Mouse (Mus musculus) hindbrain, embryonic 11.5 days (tissue): ENCODE results near the gene AC161166.1. TPM values are rescaled to one million over a fixed set of nuclear protein-coding genes. Genes with fewer than 3 reads are reported as not detected.

Experiments used
- ATAC-seq: fragments of 200-750 bp; cut with Nextera tagmentation; 2 replicates; pipeline ENCODE4 v1.8.0; 2017; ENCODE audit warnings: mild to moderate bottlenecking, moderate TSS enrichment, moderate library complexity; ENCODE audit not compliant: low FRiP score
- DNase-seq: peaks from one replicate; pipeline ENCODE4 v3.0.0-alpha.2; 2015; ENCODE audit warnings: low spot score
- H3K27ac ChIP-seq: fragments of 300-500 bp; sonication (generic); 2 replicates; pipeline ENCODE4 v1.5.1; 2014; ENCODE audit warnings: mild to moderate bottlenecking, low read depth, low read length
- H3K27me3 ChIP-seq: fragments of 300-500 bp; sonication (generic); 2 replicates; pipeline ENCODE4 v1.6.1; 2014; ENCODE audit warnings: mild to moderate bottlenecking, low read length, moderate library complexity, mixed read lengths; ENCODE audit not compliant: control insufficient read depth, insufficient read depth
- H3K36me3 ChIP-seq: fragments of 300-500 bp; sonication (generic); 2 replicates; pipeline ENCODE4 v1.6.1; 2014; ENCODE audit warnings: mild to moderate bottlenecking, low read length, moderate library complexity, mixed read lengths; ENCODE audit not compliant: control insufficient read depth, insufficient read depth
- H3K4me1 ChIP-seq: fragments of 300-500 bp; sonication (generic); replicated peaks from 2 replicates; pipeline ENCODE4 v1.6.1; 2014; ENCODE audit warnings: low read length, mixed read lengths; ENCODE audit not compliant: control insufficient read depth, insufficient read depth
- H3K4me2 ChIP-seq: fragments of 300-500 bp; sonication (generic); replicated peaks from 2 replicates; pipeline ENCODE4 v1.6.1; 2014; ENCODE audit warnings: mild to moderate bottlenecking, low read depth, low read length
- H3K4me3 ChIP-seq: fragments of 300-500 bp; sonication (generic); 2 replicates; pipeline ENCODE4 v1.5.1; 2014; ENCODE audit warnings: low read depth, low read length
- H3K9ac ChIP-seq: fragments of 300-500 bp; sonication (generic); 2 replicates; pipeline ENCODE4 v1.6.1; 2014; ENCODE audit warnings: low read depth, low read length
- H3K9me3 ChIP-seq: fragments of 300-500 bp; sonication (generic); 2 replicates; pipeline ENCODE4 v1.6.1; 2016; ENCODE audit warnings: low read length; ENCODE audit not compliant: control insufficient read depth
- WGBS: fragments of 180-500 bp; shearing (Covaris S2); extraction: QIAGEN DNeasy Blood & Tissue Kit; methylation state at CpG from one replicate; pipeline ENCODE4 v1.1.7; 2014; 5-methylcytosine and 5-hydroxymethylcytosine counted together
- polyA plus RNA-seq: library from polyadenylated mRNA; unstranded; fragments of >200 nt; fragmentation: Nextera tagmentation; extraction: Ambion mirVana; gene quantifications from 2 replicates; pipeline ENCODE4 v1.2.1, GENCODE M21; 2014

The AC161166.1 gene
- polyA plus RNA-seq, 1 experiment from 2014 or later: 0.90 TPM

GRCm38 (mm10) chr7:24531211-24531971 is 19.1 kb upstream of the AC161166.1 start:
- Histone ChIP-seq H3K4me1 (peaks cover 6% of the 10 kb centered on the region; the same call in 1 of the 2 replicates), H3K9ac (peak overlapping the region; percentile 89), H3K36me3 (0 out of 2 replicates have a peak, but pooled peaks cover 3% of the 10 kb centered on the region), H3K4me3 (peak overlapping the region; percentile 66), H3K27me3 (peaks cover 10% of the 10 kb centered on the region), H3K27ac (peak overlapping the region; percentile 80), H3K4me2 (peak overlapping the region; percentile 95), H3K9me3 (no peaks in the 10 kb centered on the region)
- ATAC-seq: peak; percentile 65
- 1% methylated on average over 42 of the region's 43 CpGs for WGBS
- DNase-seq: peak; percentile 84

DNA sequence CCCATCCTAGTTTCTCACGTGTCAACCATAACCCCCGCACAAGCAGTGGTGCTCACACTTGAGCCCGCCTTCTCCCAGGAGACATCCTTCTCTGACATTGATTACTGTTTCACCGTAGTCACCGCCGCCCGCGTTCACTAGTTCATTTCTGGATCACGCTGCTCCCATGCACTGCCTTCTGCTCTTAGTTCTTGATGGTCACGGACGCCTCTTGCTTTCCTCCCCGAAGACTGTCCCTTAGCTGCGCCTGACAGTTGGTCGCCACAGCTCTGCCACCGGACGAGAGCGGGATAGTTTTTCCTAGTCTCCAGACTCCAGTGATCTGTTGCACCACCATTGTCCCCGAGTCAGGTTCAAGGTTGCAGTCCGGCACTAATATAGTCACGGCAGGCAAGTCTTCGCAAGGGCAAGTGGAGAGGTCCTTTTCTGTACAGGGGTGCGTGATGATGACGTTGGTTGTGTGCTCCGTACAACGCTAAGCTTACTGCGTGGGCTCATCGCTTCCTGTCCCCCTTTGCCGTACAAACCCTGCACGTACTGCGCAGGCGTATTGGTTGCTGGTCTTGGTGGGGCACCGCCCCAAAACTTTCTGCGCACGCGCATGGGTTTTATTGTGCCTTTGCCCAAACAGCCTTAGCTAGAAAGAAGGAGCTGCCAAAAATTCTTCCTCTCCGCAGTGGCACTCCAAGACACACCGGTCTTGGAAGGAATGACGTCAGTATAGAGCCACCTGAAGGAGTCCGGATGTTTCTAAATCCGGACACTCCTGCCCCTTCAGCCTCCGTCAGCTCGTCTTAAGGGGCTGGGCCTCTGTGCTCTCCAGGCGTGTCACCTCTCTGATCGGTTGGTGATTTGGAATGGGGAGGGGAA is 18.0 kb upstream of the AC161166.1 start, which contains the start of gene Irgq:
Gene Irgq (plus strand): TSS at position 628 of the 870 bp plus-strand sequence.
- H3K4me2 ChIP-seq: peak within 1 kb of the TSS; percentile 95
- H3K4me3 ChIP-seq: peak within 1 kb of the TSS; percentile 66
- DNase-seq (peak; percentile 100), ATAC-seq (peak; percentile 93)
- 0 out of 2 replicates have a peak, but pooled peaks cover 3% of the 10 kb centered on the region for H3K36me3 ChIP-seq
- H3K9me3 ChIP-seq: no peaks in the 10 kb centered on the region
- H3K9ac ChIP-seq: peak within 1 kb of the TSS; percentile 89
- peaks cover 10% of the 10 kb centered on the region for H3K27me3 ChIP-seq
- peaks cover 6% of the 10 kb centered on the region; the same call in 1 of the 2 replicates for H3K4me1 ChIP-seq
- peak within 1 kb of the TSS; percentile 80 for H3K27ac ChIP-seq
- WGBS: 1% methylated on average over 44 of the region's 44 CpGs

DNA sequence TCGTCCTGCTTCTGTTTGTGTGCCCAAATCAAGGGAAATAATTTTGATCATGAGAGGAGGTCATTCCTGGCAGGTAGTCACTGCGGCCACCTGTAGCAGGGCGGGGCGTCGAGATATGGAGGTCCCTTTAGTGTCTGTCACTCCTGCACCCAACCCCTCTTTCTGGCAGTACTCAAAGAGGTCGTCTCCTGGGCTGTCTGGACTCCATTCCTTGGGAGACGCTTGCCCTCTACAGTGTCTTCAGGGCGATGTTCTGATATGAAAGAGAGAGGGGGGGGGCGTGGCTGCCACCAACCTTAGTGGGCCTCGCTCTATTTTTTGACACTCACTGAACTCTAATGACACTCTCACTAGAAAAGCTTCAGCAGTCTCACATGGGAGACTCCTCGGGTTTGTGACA is 17.3 kb upstream of the AC161166.1 start:
- no peak overlapping the region for H3K27ac ChIP-seq
- peaks cover 10% of the 10 kb centered on the region for H3K27me3 ChIP-seq
- ATAC-seq: no peak

DNA sequence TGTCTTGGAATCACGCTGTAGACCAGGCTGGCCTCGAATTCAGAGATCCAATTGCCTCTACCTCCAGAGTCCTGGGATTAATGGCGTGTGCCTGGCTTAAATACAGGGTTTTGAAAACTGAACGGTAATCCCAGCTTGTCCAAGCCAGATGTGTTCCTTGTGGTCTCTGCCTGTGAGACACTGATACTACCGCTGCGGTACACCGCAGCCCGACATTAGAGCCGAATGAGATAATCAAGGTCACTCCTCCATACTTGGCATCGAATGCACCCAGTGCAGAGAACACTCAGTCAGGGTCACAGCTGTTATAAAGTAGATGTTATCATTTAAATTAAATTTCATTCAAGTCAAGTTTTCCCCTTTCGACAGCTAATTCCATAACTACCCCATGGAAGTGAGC is 16.6 kb upstream of the AC161166.1 start:
- peaks cover 4% of the 10 kb centered on the region; the same call in 1 of the 2 replicates for H3K4me1 ChIP-seq
- no peak for ATAC-seq
- no peak overlapping the region for H3K27ac ChIP-seq
- H3K4me2 ChIP-seq: no peak overlapping the region
- peaks cover 8% of the 10 kb centered on the region for H3K27me3 ChIP-seq
- H3K9ac ChIP-seq: no peak overlapping the region
- H3K4me3 ChIP-seq: no peak overlapping the region
- WGBS: 93% methylated on average over 11 of the region's 11 CpGs
- H3K36me3 ChIP-seq: 0 out of 2 replicates have a peak, but pooled peaks cover 1% of the 10 kb centered on the region
- no peak for DNase-seq
- H3K9me3 ChIP-seq: no peaks in the 10 kb centered on the region

More for the DNA sequence above, 17.3 kb upstream of the AC161166.1 start:
- DNase-seq: no peak
- H3K4me2 ChIP-seq: peak overlapping the region; percentile 95
- H3K9ac ChIP-seq: no peak overlapping the region; the same call in 1 of the 2 replicates
- peaks cover 6% of the 10 kb centered on the region; the same call in 1 of the 2 replicates for H3K4me1 ChIP-seq
- peak overlapping the region; percentile 66 for H3K4me3 ChIP-seq
- 61% methylated on average over 11 of the region's 11 CpGs for WGBS
- 0 out of 2 replicates have a peak, but pooled peaks cover 3% of the 10 kb centered on the region for H3K36me3 ChIP-seq
- no peaks in the 10 kb centered on the region for H3K9me3 ChIP-seq

GRCm38 (mm10) chr7:24525686-24526420 is 13.6 kb upstream of the AC161166.1 start:
- H3K27me3 ChIP-seq: no peaks in the 10 kb centered on the region
- H3K4me2 ChIP-seq: no peak overlapping the region
- no peak overlapping the region for H3K27ac ChIP-seq
- no peaks in the 10 kb centered on the region for H3K36me3 ChIP-seq
- no peak for DNase-seq
- H3K4me3 ChIP-seq: no peak overlapping the region
- H3K9ac ChIP-seq: no peak overlapping the region
- no peak for ATAC-seq
- H3K9me3 ChIP-seq: no peaks in the 10 kb centered on the region
- 91% methylated on average over 12 of the region's 12 CpGs for WGBS
- no peaks in the 10 kb centered on the region for H3K4me1 ChIP-seq

- no peak for ATAC-seq
- Histone ChIP-seq H3K4me3 (no peak overlapping the region), H3K27me3 (no peaks in the 10 kb centered on the region), H3K9me3 (no peaks in the 10 kb centered on the region), H3K27ac (no peak overlapping the region), H3K36me3 (no peaks in the 10 kb centered on the region), H3K4me2 (no peak overlapping the region), H3K9ac (no peak overlapping the region), H3K4me1 (no peaks in the 10 kb centered on the region)
- DNase-seq: no peak
- 80% methylated on average over 6 of the region's 6 CpGs for WGBS
Measured at GRCm38 (mm10) chr7:24524978-24525377, 12.7 kb upstream of the AC161166.1 start.

DNA sequence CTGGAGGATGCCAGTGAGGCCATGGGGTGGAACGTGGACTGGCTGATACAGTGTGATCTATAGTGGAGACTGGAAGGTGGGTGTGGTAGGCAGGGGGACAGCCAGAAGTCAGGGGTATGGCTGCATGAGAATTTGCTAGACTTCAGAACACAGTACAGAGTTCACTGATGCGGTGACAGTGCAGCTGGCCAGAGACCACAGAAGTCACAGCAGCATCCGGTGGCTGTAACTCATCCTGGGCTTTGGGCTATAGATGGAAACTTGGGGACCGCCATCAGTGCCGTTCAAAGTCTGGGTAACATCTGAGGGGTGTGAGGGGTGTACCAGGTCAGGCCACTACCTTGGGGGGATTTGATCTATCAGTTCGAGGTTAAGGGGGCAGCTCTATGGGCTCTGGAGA is 11.5 kb upstream of the AC161166.1 start:
- Histone ChIP-seq H3K4me2 (no peak overlapping the region), H3K4me1 (no peaks in the 10 kb centered on the region), H3K9me3 (no peaks in the 10 kb centered on the region), H3K9ac (no peak overlapping the region), H3K27me3 (no peaks in the 10 kb centered on the region), H3K27ac (no peak overlapping the region), H3K36me3 (no peaks in the 10 kb centered on the region), H3K4me3 (no peak overlapping the region)
- 84% methylated on average over 6 of the region's 6 CpGs for WGBS
- DNase-seq (no peak), ATAC-seq (no peak)

DNA sequence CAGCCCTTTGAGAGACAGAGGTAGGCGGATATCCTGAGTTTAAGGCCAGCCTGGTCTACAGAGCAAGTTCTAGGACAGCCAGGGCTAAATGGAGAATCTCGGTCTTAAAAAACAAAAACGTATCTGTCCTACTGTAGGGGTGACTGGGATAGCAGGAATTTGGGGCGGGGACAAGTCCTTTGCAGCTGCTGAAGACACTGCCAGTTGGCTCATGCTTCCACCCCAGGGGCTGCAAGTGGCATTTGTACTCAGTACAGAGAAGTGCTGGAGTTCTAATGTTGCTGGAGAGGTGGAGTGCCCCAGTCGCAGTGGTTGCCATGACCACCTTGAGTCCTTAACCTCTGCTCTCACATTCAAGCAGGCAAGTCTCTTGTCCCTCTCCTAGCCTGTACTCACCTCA is 10.6 kb upstream of the AC161166.1 start:
- ATAC-seq: no peak
- no peak overlapping the region for H3K27ac ChIP-seq
- WGBS: 65% methylated on average over 5 of the region's 5 CpGs
- no peak overlapping the region for H3K4me2 ChIP-seq
- H3K27me3 ChIP-seq: no peaks in the 10 kb centered on the region
- H3K4me1 ChIP-seq: no peaks in the 10 kb centered on the region
- no peak overlapping the region for H3K4me3 ChIP-seq
- no peak for DNase-seq
- no peaks in the 10 kb centered on the region for H3K9me3 ChIP-seq
- no peaks in the 10 kb centered on the region for H3K36me3 ChIP-seq
- no peak overlapping the region for H3K9ac ChIP-seq
